Mouse (Mus musculus): Measurements from ENCODE around the gene Alx3.

Gene Alx3

GRCm38 (mm10) chr3:107594662-107595263, at the start of gene Alx3:
TSS of gene Alx3 (plus strand) at chr3:107595031.
- DNase-seq (ENCODE audit: inconsistent age in 2 of 2, low spot score in 1 of 2), result no peak

DNA sequence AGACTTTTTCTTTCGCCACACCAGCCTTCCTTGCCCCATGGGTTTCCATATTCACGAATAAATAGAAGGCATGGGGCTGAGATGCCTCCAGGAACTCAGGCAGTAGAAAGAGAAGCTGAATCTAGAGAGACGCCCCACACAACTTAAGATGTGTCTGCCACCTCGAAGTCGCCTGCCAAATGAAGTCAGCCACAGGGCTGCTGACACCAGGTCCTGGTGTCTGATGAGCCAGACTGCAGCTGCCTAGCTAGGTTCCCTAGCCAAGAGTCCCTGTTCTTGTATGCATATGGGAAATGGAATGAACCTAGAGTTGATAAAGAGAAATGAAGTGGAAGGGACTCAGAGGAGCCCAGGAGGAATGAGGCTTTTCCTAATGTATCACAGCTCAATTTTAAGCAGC, 49.6 kb upstream of the Alx3 start:
- no peak for DNase-seq (ENCODE audit: inconsistent age in 2 of 2, low spot score in 1 of 2)

DNA sequence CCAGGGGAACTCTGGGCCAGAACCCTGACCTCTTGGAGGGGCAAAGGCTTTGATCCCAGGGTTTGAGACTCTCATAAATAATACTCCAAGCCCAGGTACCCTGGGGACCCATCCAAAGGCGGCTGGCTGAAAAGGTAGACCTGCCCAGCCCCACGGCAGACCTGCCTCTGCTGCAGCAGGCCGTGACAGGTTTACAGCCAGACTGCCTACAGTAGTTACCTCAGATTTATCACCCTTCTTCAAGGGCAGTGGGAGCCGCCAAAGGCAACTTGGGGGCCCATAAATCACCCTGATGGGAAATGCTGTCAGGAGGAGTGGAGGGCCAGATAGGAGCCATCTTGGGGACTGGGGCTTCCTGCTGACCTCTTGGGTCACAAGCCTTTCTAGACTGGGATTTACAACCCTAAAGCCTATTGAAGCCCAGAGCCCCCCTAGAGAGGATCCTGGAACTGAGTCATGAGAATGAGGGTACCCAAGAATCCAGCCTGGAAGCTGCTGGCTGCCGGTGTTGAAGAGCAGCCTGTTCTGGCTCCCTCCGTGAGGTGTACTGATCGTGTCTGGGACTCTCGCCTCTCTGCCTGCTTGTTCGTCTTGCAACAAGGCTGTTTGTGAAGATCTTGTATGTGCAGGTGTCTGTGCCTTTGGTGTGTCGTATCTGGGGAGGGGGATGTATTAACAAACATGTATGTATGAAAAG, 49.0 kb upstream of the Alx3 start:
- peak in 1 of 2 experiments; percentile 35 for DNase-seq (ENCODE audit: inconsistent age in 2 of 2, low spot score in 1 of 2)

GRCm38 (mm10) chr3:107546956-107547355, 47.9 kb upstream of the Alx3 start:
- no peak for DNase-seq (ENCODE audit: inconsistent age in 2 of 2, low spot score in 1 of 2)

GRCm38 (mm10) chr3:107550409-107551049, 44.3 kb upstream of the Alx3 start:
- DNase-seq (ENCODE audit: inconsistent age in 2 of 2, low spot score in 1 of 2), result peak; percentile 46 to 75

DNA sequence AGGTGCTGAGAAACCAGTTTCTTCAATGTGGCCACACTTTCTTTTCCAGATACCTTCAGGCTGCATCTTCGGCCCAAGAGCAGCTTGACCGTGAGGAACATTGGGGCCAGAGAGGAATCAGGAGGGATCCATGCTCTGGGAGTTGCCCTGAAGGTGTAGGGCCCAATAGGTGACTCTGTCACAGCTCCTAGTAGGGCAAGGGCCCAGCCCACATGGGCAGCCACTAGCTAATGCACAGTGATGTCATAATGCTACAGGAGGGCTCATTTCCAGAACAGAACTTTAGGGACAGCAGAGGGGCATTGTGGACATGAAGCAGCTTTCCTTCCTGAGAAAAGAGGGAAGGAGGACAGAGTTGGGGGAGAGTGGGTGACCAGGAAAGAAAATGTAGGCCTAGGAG, 40.0 kb upstream of the Alx3 start, which contains the start of gene Ubl4b:
Gene Ubl4b (minus strand): TSS at position 232 of the 400 bp plus-strand sequence.
- no peak for DNase-seq (ENCODE audit: inconsistent age in 2 of 2, low spot score in 1 of 2)

- no peak for DNase-seq (ENCODE audit: inconsistent age in 2 of 2, low spot score in 1 of 2)
These were observed 36.1 kb upstream of the Alx3 start for GRCm38 (mm10) chr3:107558740-107559139.

DNA sequence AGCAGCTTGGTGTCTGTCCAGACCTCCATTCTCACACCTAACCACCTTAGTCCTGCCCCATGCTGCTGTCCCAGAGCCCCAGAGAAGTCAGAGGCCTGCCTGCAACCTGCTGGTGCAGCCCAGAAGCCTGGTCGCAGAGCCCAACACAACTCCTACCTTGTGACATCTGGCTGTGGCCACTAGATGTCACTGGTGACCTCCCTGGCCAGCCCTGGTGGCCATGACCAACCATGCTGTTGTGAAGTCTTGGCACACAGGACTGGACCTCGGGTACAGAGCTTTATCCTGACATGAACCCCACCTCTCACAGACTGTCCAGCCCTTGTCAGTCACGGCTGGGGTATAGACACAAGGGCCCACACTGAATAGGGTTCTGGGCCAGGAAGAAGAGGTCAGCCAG, 35.6 kb upstream of the Alx3 start:
- peak; percentile 73 to 86 for DNase-seq (ENCODE audit: inconsistent age in 2 of 2, low spot score in 1 of 2)

DNA sequence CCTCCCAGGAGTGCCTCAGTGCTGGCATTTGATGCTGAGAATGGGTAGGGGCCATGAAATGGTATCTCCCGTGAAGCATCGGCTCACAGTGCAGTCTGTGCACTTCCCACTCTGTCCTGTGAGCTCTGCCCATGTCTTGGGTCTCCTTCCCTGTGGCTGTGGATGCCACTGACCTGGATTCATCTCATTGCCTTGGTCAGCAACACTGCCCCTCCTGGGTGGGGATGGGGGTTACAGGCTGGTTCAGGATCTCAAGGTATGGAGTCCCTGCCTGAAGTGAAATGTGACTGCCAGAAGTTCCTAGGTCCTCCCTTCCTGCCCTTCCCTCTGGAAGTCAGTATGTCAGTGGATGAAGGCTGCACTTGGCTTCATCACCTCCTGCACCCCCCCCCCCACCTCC, 32.7 kb upstream of the Alx3 start:
- no peak for DNase-seq (ENCODE audit: inconsistent age in 2 of 2, low spot score in 1 of 2)

- DNase-seq (ENCODE audit: inconsistent age in 2 of 2, low spot score in 1 of 2), result no peak
These were observed 32.2 kb upstream of the Alx3 start for GRCm38 (mm10) chr3:107562591-107562990.

GRCm38 (mm10) chr3:107563880-107564279, 31.0 kb upstream of the Alx3 start:
- no peak for DNase-seq (ENCODE audit: inconsistent age in 2 of 2, low spot score in 1 of 2)

GRCm38 (mm10) chr3:107565331-107565730, 29.5 kb upstream of the Alx3 start:
- DNase-seq (ENCODE audit: inconsistent age in 2 of 2, low spot score in 1 of 2), result no peak

GRCm38 (mm10) chr3:107567766-107568165, 27.1 kb upstream of the Alx3 start:
- DNase-seq (ENCODE audit: inconsistent age in 2 of 2, low spot score in 1 of 2), result no peak

- DNase-seq (ENCODE audit: inconsistent age in 2 of 2, low spot score in 1 of 2), result no peak
These were observed 26.1 kb upstream of the Alx3 start for GRCm38 (mm10) chr3:107568721-107569120.

- DNase-seq (ENCODE audit: inconsistent age in 2 of 2, low spot score in 1 of 2), result no peak
These were observed 23.6 kb upstream of the Alx3 start for GRCm38 (mm10) chr3:107571205-107571604.

GRCm38 (mm10) chr3:107576807-107577206, 18.0 kb upstream of the Alx3 start:
- DNase-seq (ENCODE audit: inconsistent age in 2 of 2, low spot score in 1 of 2), result no peak

DNA sequence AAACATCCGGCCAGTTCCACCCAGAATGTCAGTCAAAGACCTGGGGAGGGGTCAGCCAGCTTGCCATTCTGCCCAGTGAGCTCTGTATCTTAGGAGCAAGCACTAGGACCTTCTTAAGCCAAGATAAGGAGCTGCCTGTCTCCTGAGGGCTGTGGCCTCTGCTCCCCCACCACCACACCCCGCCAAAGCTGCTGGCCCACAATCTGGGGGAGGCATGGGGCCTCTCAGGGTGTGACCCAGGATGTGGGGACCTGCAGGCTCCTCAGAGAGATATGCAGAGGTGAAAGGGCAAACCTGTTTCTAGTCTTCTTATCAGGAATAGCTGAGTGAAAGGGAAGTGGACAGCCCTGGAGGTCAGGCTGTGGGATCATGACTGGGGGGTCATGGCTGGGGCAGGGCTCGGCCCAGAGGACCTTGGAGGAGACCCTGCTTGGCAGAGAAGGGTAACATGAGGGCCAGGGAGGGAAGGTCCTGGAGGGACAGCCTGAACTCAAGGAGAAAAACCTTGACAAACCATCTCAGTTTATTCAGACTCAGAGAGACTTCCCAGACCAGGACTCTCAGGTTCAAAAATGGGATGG, 16.9 kb upstream of the Alx3 start:
- DNase-seq (ENCODE audit: inconsistent age in 2 of 2, low spot score in 1 of 2), result no peak

GRCm38 (mm10) chr3:107579466-107579865, 15.4 kb upstream of the Alx3 start:
- peak; percentile 45 to 86 for DNase-seq (ENCODE audit: inconsistent age in 2 of 2, low spot score in 1 of 2)

DNA sequence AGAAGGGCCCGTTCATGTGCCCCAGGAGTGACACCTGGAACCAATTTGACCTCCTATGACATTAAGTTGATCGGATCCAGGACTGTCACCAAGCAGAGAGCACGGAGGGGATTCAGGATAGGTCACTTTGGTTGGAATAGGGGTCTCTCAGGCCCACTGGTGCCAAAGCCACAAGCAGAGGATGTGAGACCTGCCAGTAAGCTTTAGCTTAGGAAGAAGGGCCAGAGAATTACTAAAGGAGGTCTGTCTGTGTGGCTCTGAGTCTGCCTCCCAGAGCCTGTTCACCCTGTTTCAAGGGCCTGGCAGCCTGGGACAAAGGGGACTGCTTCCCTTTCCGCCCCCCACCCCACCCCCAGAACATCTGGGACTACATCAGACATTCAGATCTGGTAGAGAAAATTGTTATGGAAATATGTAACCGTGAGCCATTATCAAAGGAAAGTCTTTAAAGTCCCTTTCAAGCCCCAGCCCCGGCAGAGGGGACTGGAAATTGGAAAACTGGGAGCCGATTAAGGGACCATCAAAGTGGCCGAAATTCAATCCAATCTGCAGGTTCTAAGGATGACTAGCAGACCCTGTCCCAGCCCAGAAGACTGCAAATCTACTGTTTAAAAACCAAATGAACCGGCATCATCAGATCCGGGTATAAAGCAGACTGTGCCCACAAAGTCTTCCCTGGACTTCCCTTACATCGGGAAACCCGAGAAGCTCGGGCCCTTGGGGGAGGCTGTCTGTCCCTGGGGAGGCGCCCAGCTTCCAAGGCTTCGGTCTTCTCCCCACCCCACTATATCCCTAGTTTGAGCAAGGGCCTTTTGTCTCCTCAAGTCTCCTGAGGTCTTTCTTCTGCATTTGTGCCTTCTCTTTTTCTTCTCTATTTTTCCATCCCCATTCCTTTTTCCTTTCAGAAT, 13.5 kb upstream of the Alx3 start:
- DNase-seq (ENCODE audit: inconsistent age in 2 of 2, low spot score in 1 of 2), result no peak

- no peak for DNase-seq (ENCODE audit: inconsistent age in 2 of 2, low spot score in 1 of 2)
These were observed 12.5 kb upstream of the Alx3 start for GRCm38 (mm10) chr3:107582130-107582874.
